Mouse (Mus musculus): ENCODE results near the gene Hspb6.

Gene Hspb6

GRCm38 (mm10) chr7:30587842-30588667 lies 36.1 kb downstream of the Hspb6 start:
- DNase-seq: peak in 1 of 2 experiments; percentile 75

- peak; percentile 95 to 98 for DNase-seq
Observed at GRCm38 (mm10) chr7:30588676-30589434, 36.9 kb downstream of the Hspb6 start, which contains the start of gene Kmt2b. Kmt2b (minus strand) TSS chr7:30588726.

- DNase-seq: peak; percentile 95 to 97
Observed at GRCm38 (mm10) chr7:30589435-30590301, 37.7 kb downstream of the Hspb6 start.

GRCm38 (mm10) chr7:30590927-30591604 lies 39.1 kb downstream of the Hspb6 start:
- DNase-seq: no peak

GRCm38 (mm10) chr7:30591605-30591951 lies 39.6 kb downstream of the Hspb6 start:
- peak; percentile 42 to 62 for DNase-seq

GRCm38 (mm10) chr7:30592772-30593423 lies 40.9 kb downstream of the Hspb6 start:
- no peak for DNase-seq

- DNase-seq: peak in 1 of 2 experiments; percentile 51
Observed at GRCm38 (mm10) chr7:30593579-30594509, 41.9 kb downstream of the Hspb6 start.

GRCm38 (mm10) chr7:30594510-30595024 lies 42.6 kb downstream of the Hspb6 start:
- no peak for DNase-seq

GRCm38 (mm10) chr7:30596093-30596492 lies 44.1 kb downstream of the Hspb6 start:
- no peak for DNase-seq

GRCm38 (mm10) chr7:30596811-30597210 lies 44.8 kb downstream of the Hspb6 start:
- DNase-seq: no peak

- no peak for DNase-seq
Observed at GRCm38 (mm10) chr7:30598786-30599185, 46.8 kb downstream of the Hspb6 start, which contains the start of gene Zbtb32. Zbtb32 (minus strand) TSS chr7:30598909.

- DNase-seq: peak; percentile 98
Observed at GRCm38 (mm10) chr7:30599933-30600353, 48.0 kb downstream of the Hspb6 start.

- DNase-seq: peak; percentile 49 to 55
Observed at GRCm38 (mm10) chr7:30600651-30601050, 48.7 kb downstream of the Hspb6 start.

- DNase-seq: no peak
Observed at GRCm38 (mm10) chr7:30602583-30602982, 50.6 kb downstream of the Hspb6 start.

- DNase-seq: no peak
Observed at GRCm38 (mm10) chr7:30604424-30604823, 52.4 kb downstream of the Hspb6 start.

- DNase-seq: no peak
Observed at GRCm38 (mm10) chr7:30604944-30605343, 53.0 kb downstream of the Hspb6 start.

Data from cerebellum, postnatal 10 days (tissue).